Mouse (Mus musculus) intestine, embryonic 16.5 days (tissue): ENCODE results near the gene Vamp2. TPM values are rescaled to one million over a fixed set of nuclear protein-coding genes. Genes with fewer than 3 reads are reported as not detected.
A peak's percentile ranks its signal among the peaks of the same experiment; 100 is the strongest.

Experiments used
- ATAC-seq: fragments of 200-750 bp; cut with Nextera tagmentation; 2 replicates; pipeline ENCODE4 v1.8.0; 2017; ENCODE audit warnings: moderate TSS enrichment, moderate library complexity
- H3K27ac ChIP-seq: fragments of 300-500 bp; sonication (generic); 2 replicates; pipeline ENCODE4 v1.5.1; 2014; ENCODE audit warnings: mild to moderate bottlenecking, low read length
- H3K27me3 ChIP-seq: fragments of 300-500 bp; sonication (generic); replicated peaks from 2 replicates; pipeline ENCODE4 v1.6.1; 2014; ENCODE audit warnings: low read length, control low read depth, mixed read lengths; ENCODE audit not compliant: control insufficient read depth, insufficient read depth
- H3K36me3 ChIP-seq: fragments of 300-500 bp; sonication (generic); 2 replicates; pipeline ENCODE4 v1.6.1; 2014; ENCODE audit warnings: low read length, control low read depth; ENCODE audit not compliant: control insufficient read depth, insufficient read depth
- H3K4me1 ChIP-seq: fragments of 300-500 bp; sonication (generic); 2 replicates; pipeline ENCODE4 v1.6.1; 2014; ENCODE audit warnings: low read length, control low read depth, mixed read lengths; ENCODE audit not compliant: control insufficient read depth, insufficient read depth
- H3K4me2 ChIP-seq: fragments of 300-500 bp; sonication (generic); 2 replicates; pipeline ENCODE4 v1.6.1; 2014; ENCODE audit warnings: low read depth, low read length, control low read depth
- H3K4me3 ChIP-seq: fragments of 300-500 bp; sonication (generic); 2 replicates; pipeline ENCODE4 v1.5.1; 2014; ENCODE audit warnings: mild to moderate bottlenecking, low read length
- H3K9ac ChIP-seq: fragments of 300-500 bp; sonication (generic); 2 replicates; pipeline ENCODE4 v1.6.1; 2014; ENCODE audit warnings: low read depth, low read length
- H3K9me3 ChIP-seq: fragments of 300-500 bp; sonication (generic); 2 replicates; pipeline ENCODE4 v1.6.1; 2016; ENCODE audit warnings: low read length, control low read depth; ENCODE audit not compliant: control insufficient read depth
- WGBS: fragments of 180-500 bp; shearing (Covaris S2); extraction: QIAGEN DNeasy Blood & Tissue Kit; methylation state at CpG from one replicate; pipeline ENCODE4 v1.1.7; 2014; 5-methylcytosine and 5-hydroxymethylcytosine counted together
- polyA plus RNA-seq: library from polyadenylated mRNA; unstranded; fragments of >200 nt; fragmentation: Nextera tagmentation; extraction: Ambion mirVana; gene quantifications from 2 replicates; pipeline ENCODE4 v1.2.1, GENCODE M21; 2015

Vamp2 gene
- polyA plus RNA-seq, 1 experiment from 2014 or later, result 65.8 TPM

- Histone ChIP-seq H3K4me1 (peaks cover 47% of the 10 kb centered on the region), H3K4me3 (peak overlapping the region; percentile 84), H3K36me3 (peaks cover 2% of the 10 kb centered on the region; the same call in 1 of the 2 replicates), H3K9me3 (no peaks in the 10 kb centered on the region), H3K27ac (peak overlapping the region; percentile 99), H3K4me2 (peak overlapping the region; percentile 90), H3K27me3 (no peaks in the 10 kb centered on the region), H3K9ac (peak overlapping the region; percentile 89)
- 3% methylated on average over 27 of the region's 27 CpGs for WGBS
- no peak for ATAC-seq
Measured at GRCm38 (mm10) chr11:69095511-69096231, 7.4 kb downstream of the Vamp2 start.

GRCm38 (mm10) chr11:69096360-69096986, 8.2 kb downstream of the Vamp2 start:
- peak; percentile 14 for ATAC-seq
- WGBS, result 10% methylated on average over 9 of the region's 9 CpGs
- H3K27me3 ChIP-seq, result no peaks in the 10 kb centered on the region
- peak overlapping the region; percentile 84 for H3K4me3 ChIP-seq
- H3K4me2 ChIP-seq, result peak overlapping the region; percentile 90
- peak overlapping the region; percentile 99 for H3K27ac ChIP-seq
- peak overlapping the region; percentile 89 for H3K9ac ChIP-seq
- H3K36me3 ChIP-seq, result peaks cover 2% of the 10 kb centered on the region
- peaks cover 41% of the 10 kb centered on the region for H3K4me1 ChIP-seq
- no peaks in the 10 kb centered on the region for H3K9me3 ChIP-seq

GRCm38 (mm10) chr11:69096987-69097900, 9.0 kb downstream of the Vamp2 start:
- no peaks in the 10 kb centered on the region for H3K9me3 ChIP-seq
- H3K36me3 ChIP-seq, result peaks cover 9% of the 10 kb centered on the region
- H3K27ac ChIP-seq, result peak overlapping the region; percentile 99
- 3% methylated on average over 29 of the region's 29 CpGs for WGBS
- peak overlapping the region; percentile 90 for H3K4me2 ChIP-seq
- peak overlapping the region; percentile 89 for H3K9ac ChIP-seq
- H3K27me3 ChIP-seq, result no peaks in the 10 kb centered on the region
- H3K4me3 ChIP-seq, result peak overlapping the region; percentile 84
- peak; percentile 63 for ATAC-seq
- H3K4me1 ChIP-seq, result peaks cover 36% of the 10 kb centered on the region

GRCm38 (mm10) chr11:69098039-69098761, 9.9 kb downstream of the Vamp2 start:
- peak overlapping the region; percentile 84 for H3K4me3 ChIP-seq
- WGBS, result 22% methylated on average over 8 of the region's 8 CpGs
- H3K4me1 ChIP-seq, result peaks cover 33% of the 10 kb centered on the region
- H3K9me3 ChIP-seq, result no peaks in the 10 kb centered on the region
- peak overlapping the region; percentile 99 for H3K27ac ChIP-seq
- H3K9ac ChIP-seq, result peak overlapping the region; percentile 89
- H3K36me3 ChIP-seq, result peaks cover 15% of the 10 kb centered on the region
- no peak for ATAC-seq
- H3K4me2 ChIP-seq, result peak overlapping the region; percentile 90
- no peaks in the 10 kb centered on the region for H3K27me3 ChIP-seq

GRCm38 (mm10) chr11:69098762-69099091, 10.4 kb downstream of the Vamp2 start:
- peaks cover 33% of the 10 kb centered on the region for H3K4me1 ChIP-seq
- peak; percentile 24 for ATAC-seq
- H3K4me3 ChIP-seq, result peak overlapping the region; percentile 61
- peak overlapping the region; percentile 90 for H3K4me2 ChIP-seq
- peaks cover 20% of the 10 kb centered on the region for H3K36me3 ChIP-seq
- under 1% methylated on average over 19 of the region's 19 CpGs for WGBS
- peak overlapping the region; percentile 99 for H3K27ac ChIP-seq
- peak overlapping the region; percentile 89 for H3K9ac ChIP-seq
- no peaks in the 10 kb centered on the region for H3K27me3 ChIP-seq
- H3K9me3 ChIP-seq, result no peaks in the 10 kb centered on the region

- Histone ChIP-seq H3K4me2 (peak overlapping the region; percentile 90), H3K36me3 (peaks cover 25% of the 10 kb centered on the region), H3K4me3 (peak overlapping the region; percentile 61), H3K4me1 (peaks cover 33% of the 10 kb centered on the region), H3K9ac (peak overlapping the region; percentile 89), H3K27me3 (no peaks in the 10 kb centered on the region), H3K9me3 (no peaks in the 10 kb centered on the region), H3K27ac (peak overlapping the region; percentile 99)
- ATAC-seq, result no peak
- under 1% methylated on average over 22 of the region's 22 CpGs for WGBS
Measured at GRCm38 (mm10) chr11:69099177-69099914, 11.1 kb downstream of the Vamp2 start.

- Histone ChIP-seq H3K4me2 (peak overlapping the region; percentile 90), H3K9me3 (no peaks in the 10 kb centered on the region), H3K27me3 (no peaks in the 10 kb centered on the region), H3K4me3 (peak overlapping the region; percentile 61), H3K36me3 (peaks cover 30% of the 10 kb centered on the region), H3K9ac (peak overlapping the region; percentile 89), H3K4me1 (peaks cover 33% of the 10 kb centered on the region), H3K27ac (peak overlapping the region; percentile 99)
- WGBS, result under 1% methylated on average over 23 of the region's 23 CpGs
- peak; percentile 7 for ATAC-seq
Measured at GRCm38 (mm10) chr11:69099915-69100345, 11.6 kb downstream of the Vamp2 start.

- peak overlapping the region; percentile 89 for H3K9ac ChIP-seq
- ATAC-seq, result no peak
- 0 out of 2 replicates have a peak overlapping the region, but pooled peaks have one; percentile 99 for H3K27ac ChIP-seq
- 92% methylated on average over 20 of the region's 20 CpGs for WGBS
- H3K9me3 ChIP-seq, result no peaks in the 10 kb centered on the region
- peak overlapping the region; percentile 90 for H3K4me2 ChIP-seq
- H3K27me3 ChIP-seq, result no peaks in the 10 kb centered on the region
- H3K36me3 ChIP-seq, result peaks cover 39% of the 10 kb centered on the region
- H3K4me3 ChIP-seq, result peak overlapping the region; percentile 61; the same call in 1 of the 2 replicates
- peaks cover 33% of the 10 kb centered on the region for H3K4me1 ChIP-seq
Measured at GRCm38 (mm10) chr11:69100639-69101360, 12.5 kb downstream of the Vamp2 start.
